Mouse (Mus musculus) embryonic fibroblast, embryonic 13.5 days (primary cell): ENCODE results near the gene Pygb.

Source experiments
- CTCF ChIP-seq: IDR thresholded peaks from 2 replicates; pipeline ENCODE4 v1.5.1; 2011; ENCODE audit warnings: mild to moderate bottlenecking, control low read depth, low read length, moderate library complexity, borderline replicate concordance; ENCODE audit not compliant: insufficient read depth
- POLR2A ChIP-seq: IDR thresholded peaks from 2 replicates; pipeline ENCODE4 v1.6.1; 2011; ENCODE audit warnings: low read depth, mild to moderate bottlenecking, control low read depth, low read length, moderate library complexity

DNA sequence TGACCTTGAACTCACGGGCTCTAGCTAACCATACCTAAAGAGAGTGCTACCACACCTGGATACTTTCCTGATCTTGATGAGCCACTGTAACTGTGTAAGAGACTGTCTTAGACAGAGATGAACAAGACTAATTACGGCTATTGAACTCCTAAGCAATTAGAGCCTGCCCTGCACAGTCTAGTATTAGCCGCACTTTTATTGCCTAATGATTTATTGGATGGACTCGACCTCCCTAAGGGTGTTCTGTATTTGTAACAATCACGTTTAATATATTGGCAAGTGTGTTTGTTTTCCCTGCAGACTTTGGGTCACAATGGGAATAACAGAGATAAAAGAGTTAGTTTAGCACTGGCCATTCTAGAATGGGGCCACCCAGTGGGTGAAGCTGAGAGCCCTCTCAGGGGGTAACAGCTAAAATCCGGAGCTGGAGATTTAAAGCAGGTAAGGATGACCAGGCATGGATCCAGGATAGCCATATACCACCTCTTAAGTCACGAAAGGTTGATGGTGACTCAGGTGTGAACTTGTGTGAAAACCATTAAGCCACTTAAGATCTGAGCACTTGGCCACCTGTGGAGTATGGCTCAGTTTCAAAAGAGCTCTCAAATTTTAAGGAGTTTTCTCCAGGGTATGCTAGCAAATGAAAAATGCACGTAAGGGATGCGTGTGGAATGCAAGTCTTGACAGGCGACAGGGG, 46.2 kb upstream of the Pygb start:
- TF ChIP-seq POLR2A (no peak), CTCF (no peak)
